Mouse (Mus musculus): ENCODE measurements around the gene Jph4. TPM values are rescaled to one million over a fixed set of nuclear protein-coding genes. Genes with fewer than 3 reads are reported as not detected.

Jph4 gene
- total and polyA plus RNA-seq, 3 experiments: not detected

DNA sequence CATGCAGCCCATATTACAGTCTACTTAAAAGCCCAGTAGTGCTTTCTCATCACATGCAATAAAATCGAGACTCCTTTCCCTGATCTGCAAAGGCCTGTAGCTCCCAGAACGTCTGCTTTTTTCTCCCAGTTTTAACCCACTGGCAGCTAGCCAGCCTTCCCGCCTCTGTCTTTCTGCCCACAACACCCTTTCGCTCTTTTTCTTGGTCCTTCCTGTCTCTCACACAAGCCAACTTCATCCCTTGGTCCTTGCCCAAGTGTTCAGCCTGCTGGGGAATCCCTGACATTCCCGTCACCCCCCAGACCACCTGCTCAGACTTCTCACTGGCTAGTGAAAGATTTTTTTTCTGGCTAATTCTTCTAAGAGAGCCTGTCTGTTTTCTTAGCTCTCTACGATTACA is 40.5 kb downstream of the Jph4 start:
- no peak for TF ChIP-seq MYB (IDR thresholded peaks at IDR 0.05; ENCODE audit: low read depth, low read length)
- no peak for TF ChIP-seq SIN3A (IDR thresholded peaks at IDR 0.05; ENCODE audit: low read length)
- TF ChIP-seq ELF1 (IDR thresholded peaks at IDR 0.05; ENCODE audit: low read depth, low read length): no peak
- no peak for TF ChIP-seq TBP (IDR thresholded peaks at IDR 0.05; ENCODE audit: low read depth, low read length)
- TF ChIP-seq ZMIZ1 (IDR thresholded peaks at IDR 0.05; ENCODE audit: low read depth, low read length): no peak
- TF ChIP-seq E2F4 (IDR thresholded peaks at IDR 0.05; ENCODE audit: borderline replicate concordance, low read depth, low read length): no peak
- TF ChIP-seq MYC (IDR thresholded peaks at IDR 0.05; ENCODE audit: low read depth, low read length): no peak
- no peak for TF ChIP-seq GABPA (IDR thresholded peaks at IDR 0.05; ENCODE audit: low read depth, low read length)
- no peak for TF ChIP-seq CHD1 (IDR thresholded peaks at IDR 0.05; ENCODE audit: low read depth, low read length)
- no peak for TF ChIP-seq GATA1 (IDR thresholded peaks at IDR 0.05; ENCODE audit: low read depth, low read length)
- no peak for TF ChIP-seq TAL1 (IDR thresholded peaks at IDR 0.05; ENCODE audit: low read length)
- TF ChIP-seq NRF1 (IDR thresholded peaks at IDR 0.05; ENCODE audit: insufficient read depth, low read depth, low read length, poor library complexity, severe bottlenecking): no peak
- no peak for TF ChIP-seq POLR2AphosphoS5 (IDR thresholded peaks at IDR 0.05; ENCODE audit: borderline replicate concordance, low read depth, low read length)
- no peak for TF ChIP-seq USF2 (IDR thresholded peaks at IDR 0.05; ENCODE audit: borderline replicate concordance in 1 of 2, insufficient read depth in 1 of 2, low read depth in 1 of 2, low read length in 2 of 2)
- TF ChIP-seq RCOR1 (IDR thresholded peaks at IDR 0.05; ENCODE audit: low read depth, low read length): no peak
- TF ChIP-seq RAD21 (IDR thresholded peaks at IDR 0.05; ENCODE audit: low read depth, low read length): no peak
- peaks cover 0 to 12% of the 10 kb centered on the region in 2 experiments; a peak in 2 of 4 replicates for H3K4me1 ChIP-seq (ENCODE audit: control insufficient read depth in 1 of 2, insufficient read depth in 2 of 2, low read length in 2 of 2)

DNA sequence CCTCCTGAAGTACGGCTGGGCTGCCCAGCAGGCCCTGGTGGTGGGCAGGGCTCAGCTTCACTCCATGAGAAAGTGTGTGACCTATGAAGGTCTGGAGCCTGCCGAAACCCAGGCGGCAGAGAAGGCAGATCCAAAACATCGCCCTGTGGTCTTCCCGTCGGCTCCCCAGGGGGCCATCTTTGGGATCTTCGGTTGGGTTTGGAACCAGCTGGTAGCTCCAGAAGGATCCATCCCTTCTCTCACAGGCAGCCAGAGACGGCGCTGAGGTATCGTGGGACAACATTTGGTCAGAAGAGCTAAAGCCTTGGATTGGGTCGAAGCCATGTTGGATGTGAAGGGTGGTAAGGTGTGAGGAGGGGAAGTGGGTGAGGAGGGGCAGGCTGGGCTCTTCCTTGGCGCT is 42.3 kb downstream of the Jph4 start:
- Histone ChIP-seq H3K27ac (ENCODE audit: control insufficient read depth, low read depth, low read length) (no peak overlapping the region), H3K4me1 (ENCODE audit: control insufficient read depth in 1 of 2, insufficient read depth in 2 of 2, low read length in 2 of 2) (peaks cover 0 to 12% of the 10 kb centered on the region in 2 experiments; a peak in 2 of 4 replicates), H3K27me3 (ENCODE audit: control insufficient read depth in 1 of 2, insufficient read depth in 2 of 2, low read length in 2 of 2) (no peaks in the 10 kb centered on the region), H3K79me2 (ENCODE audit: control insufficient read depth, insufficient read depth, low read length, poor library complexity) (no peaks in the 10 kb centered on the region), H3K9me3 (replicated peaks; ENCODE audit: insufficient read depth, low read length) (no peaks in the 10 kb centered on the region), H3K9ac (ENCODE audit: control insufficient read depth, low read depth, low read length, poor library complexity, severe bottlenecking) (no peak overlapping the region), H3K36me3 (ENCODE audit: control insufficient read depth in 1 of 2, insufficient read depth in 2 of 2, low read length in 2 of 2) (no peaks in the 10 kb centered on the region), H3K4me3 (ENCODE audit: control insufficient read depth in 1 of 2, insufficient read depth in 1 of 2, low read depth in 2 of 2, low read length in 2 of 2) (no peak overlapping the region)
- TF ChIP-seq ZNF384 (IDR thresholded peaks at IDR 0.05; ENCODE audit: low read depth, low read length): no peak
- no peak for TF ChIP-seq ZKSCAN1 (IDR thresholded peaks at IDR 0.05; ENCODE audit: low read depth, low read length)
- no peak for TF ChIP-seq GABPA (IDR thresholded peaks at IDR 0.05; ENCODE audit: low read depth, low read length)
- no peak for TF ChIP-seq SMC3 (IDR thresholded peaks at IDR 0.05; ENCODE audit: low read depth, low read length)
- TF ChIP-seq MAFK (IDR thresholded peaks at IDR 0.05; ENCODE audit: borderline replicate concordance, low read depth, low read length): no peak
- TF ChIP-seq ZMIZ1 (IDR thresholded peaks at IDR 0.05; ENCODE audit: low read depth, low read length): no peak
- no peak for TF ChIP-seq MXI1 (IDR thresholded peaks at IDR 0.05; ENCODE audit: low read depth, low read length)
- TF ChIP-seq ELF1 (IDR thresholded peaks at IDR 0.05; ENCODE audit: low read depth, low read length): no peak
- no peak for TF ChIP-seq EP300 (IDR thresholded peaks at IDR 0.05; ENCODE audit: low read depth in 1 of 2, low read length in 2 of 2)
- TF ChIP-seq CHD1 (IDR thresholded peaks at IDR 0.05; ENCODE audit: low read depth, low read length): no peak
- no peak for DNase-seq (ENCODE audit: low read depth, low spot score)

More for the DNA sequence above, 40.5 kb downstream of the Jph4 start:
- no peak for DNase-seq (ENCODE audit: low read depth, low spot score)
- H3K79me2 ChIP-seq (ENCODE audit: control insufficient read depth, insufficient read depth, low read length, poor library complexity): no peaks in the 10 kb centered on the region
- H3K27me3 ChIP-seq (ENCODE audit: control insufficient read depth in 1 of 2, insufficient read depth in 2 of 2, low read length in 2 of 2): no peaks in the 10 kb centered on the region
- no peaks in the 10 kb centered on the region for H3K36me3 ChIP-seq (ENCODE audit: control insufficient read depth in 1 of 2, insufficient read depth in 2 of 2, low read length in 2 of 2)
- H3K27ac ChIP-seq (ENCODE audit: control insufficient read depth, low read depth, low read length): no peak overlapping the region
- H3K9me3 ChIP-seq (replicated peaks; ENCODE audit: insufficient read depth, low read length): no peaks in the 10 kb centered on the region
- no peak overlapping the region for H3K9ac ChIP-seq (ENCODE audit: control insufficient read depth, low read depth, low read length, poor library complexity, severe bottlenecking)
- H3K4me3 ChIP-seq (ENCODE audit: control insufficient read depth in 1 of 2, insufficient read depth in 1 of 2, low read depth in 2 of 2, low read length in 2 of 2): no peak overlapping the region

Data from MEL (cell line).